8 mouse cellular contexts compared by ENCODE assay signal in genomic region chr10:56106333-56106995, GRCm38 (mm10). TPM values are rescaled to one million over a fixed set of nuclear protein-coding genes. Genes with fewer than 3 reads are reported as not detected.
A peak's percentile ranks its signal among the peaks of the same experiment; 100 is the strongest.
DNase-seq lines count a peak whose midpoint lies in the region; ATAC-seq lines count a peak whose summit lies in the region.

Msl3l2 (plus strand) TSS chr10:56106917.

- H3K36me3 ChIP-seq in embryonic facial prominence, embryonic 11.5 days (replicated peaks; ENCODE audit: control insufficient read depth, insufficient read depth, low read depth, low read length) = no peaks in the 10 kb centered on the region
- H3K36me3 ChIP-seq in midbrain, embryonic 11.5 days (ENCODE audit: control insufficient read depth, insufficient read depth, low read length) = no peaks in the 10 kb centered on the region

- H3K4me1 ChIP-seq in embryonic facial prominence, embryonic 11.5 days (ENCODE audit: control insufficient read depth, insufficient read depth, low read length) = no peaks in the 10 kb centered on the region
- no peaks in the 10 kb centered on the region for H3K4me1 ChIP-seq in midbrain, embryonic 11.5 days (ENCODE audit: control insufficient read depth, insufficient read depth, low read length)

- H3K27me3 ChIP-seq in embryonic facial prominence, embryonic 11.5 days (ENCODE audit: control insufficient read depth, insufficient read depth, low read length) = no peaks in the 10 kb centered on the region
- H3K27me3 ChIP-seq in midbrain, embryonic 11.5 days (ENCODE audit: control insufficient read depth, insufficient read depth, low read length) = no peaks in the 10 kb centered on the region

- H3K4me3 ChIP-seq in embryonic facial prominence, embryonic 11.5 days (ENCODE audit: low read depth, low read length) = no peak within 1 kb of the TSS
- no peak within 1 kb of the TSS for H3K4me3 ChIP-seq in midbrain, embryonic 11.5 days (ENCODE audit: low read depth, low read length)

- no peak within 1 kb of the TSS for H3K27ac ChIP-seq in embryonic facial prominence, embryonic 11.5 days (replicated peaks; ENCODE audit: low read depth, low read length)
- no peak within 1 kb of the TSS for H3K27ac ChIP-seq in midbrain, embryonic 11.5 days (ENCODE audit: low read depth, low read length)

- no peaks in the 10 kb centered on the region for H3K9me3 ChIP-seq in embryonic facial prominence, embryonic 11.5 days (replicated peaks; ENCODE audit: control insufficient read depth, low read length)
- no peaks in the 10 kb centered on the region for H3K9me3 ChIP-seq in midbrain, embryonic 11.5 days (ENCODE audit: control insufficient read depth, low read length)

- WGBS in embryonic facial prominence, embryonic 11.5 days = 26% methylated on average over 18 of the region's 18 CpGs
- 32% methylated on average over 18 of the region's 18 CpGs for WGBS in midbrain, embryonic 11.5 days

- peak within 1 kb of the TSS; percentile 34; the same call in 1 of the 2 replicates for H3K9ac ChIP-seq in embryonic facial prominence, embryonic 11.5 days (replicated peaks; ENCODE audit: low read length)
- H3K9ac ChIP-seq in midbrain, embryonic 11.5 days (ENCODE audit: low read length) = no peak within 1 kb of the TSS; the same call in 1 of the 2 replicates

- peak; percentile 91 to 95 for DNase-seq in adrenal gland, postnatal 36 days
- DNase-seq in embryonic facial prominence, embryonic 11.5 days (ENCODE audit: low spot score) = peak; percentile 85
- DNase-seq in heart, adult 11 months = peak; percentile 99
- peak; percentile 80 for DNase-seq in kidney, adult 11 months
- DNase-seq in left cerebral cortex, postnatal 4 days = peak; percentile 87
- DNase-seq in midbrain, embryonic 11.5 days (ENCODE audit: low spot score, missing footprints) = peak; percentile 94
- DNase-seq in skeletal muscle tissue, adult 2 months (ENCODE audit: low read depth, low spot score) = peak; percentile 67
- no peak for DNase-seq in MN1 (ENCODE audit: low spot score)

- peak; percentile 75 for ATAC-seq in embryonic facial prominence, embryonic 11.5 days (replicated peaks; ENCODE audit: insufficient number of reproducible peaks, low FRiP score, low TSS enrichment, low read depth)
- peak; percentile 87 for ATAC-seq in midbrain, embryonic 11.5 days (ENCODE audit: low FRiP score)

- H3K4me2 ChIP-seq in embryonic facial prominence, embryonic 11.5 days (ENCODE audit: low read depth, low read length) = peak within 1 kb of the TSS; percentile 13
- peak within 1 kb of the TSS; percentile 16 for H3K4me2 ChIP-seq in midbrain, embryonic 11.5 days

- intact Hi-C loops in left cerebral cortex, postnatal 4 days (cut with DNase I) = no loop called here

RNA-seq across cellular contexts. Expression of gene Msl3l2, which starts in this region (rescaled TPM):
- 1 to 10 TPM; 7.3 to 8.7 TPM for total RNA-seq in adrenal gland, postnatal 36 days (2021)
- 7.6 and 7.7 TPM in 2 replicates for polyA plus RNA-seq in embryonic facial prominence, embryonic 11.5 days (2014; fragmentation: Nextera tagmentation; extraction: Ambion mirVana)
- total RNA-seq in left cerebral cortex, postnatal 4 days (2021) = 10 to 100 TPM; 12.2 to 14.9 TPM
- 5.4 and 7.5 TPM in 2 replicates for polyA plus RNA-seq in midbrain, embryonic 11.5 days (2014; fragmentation: Nextera tagmentation; extraction: Ambion mirVana)
